Comparison of ENCODE assay signal across 16 mouse cellular contexts in the genomic region with DNA sequence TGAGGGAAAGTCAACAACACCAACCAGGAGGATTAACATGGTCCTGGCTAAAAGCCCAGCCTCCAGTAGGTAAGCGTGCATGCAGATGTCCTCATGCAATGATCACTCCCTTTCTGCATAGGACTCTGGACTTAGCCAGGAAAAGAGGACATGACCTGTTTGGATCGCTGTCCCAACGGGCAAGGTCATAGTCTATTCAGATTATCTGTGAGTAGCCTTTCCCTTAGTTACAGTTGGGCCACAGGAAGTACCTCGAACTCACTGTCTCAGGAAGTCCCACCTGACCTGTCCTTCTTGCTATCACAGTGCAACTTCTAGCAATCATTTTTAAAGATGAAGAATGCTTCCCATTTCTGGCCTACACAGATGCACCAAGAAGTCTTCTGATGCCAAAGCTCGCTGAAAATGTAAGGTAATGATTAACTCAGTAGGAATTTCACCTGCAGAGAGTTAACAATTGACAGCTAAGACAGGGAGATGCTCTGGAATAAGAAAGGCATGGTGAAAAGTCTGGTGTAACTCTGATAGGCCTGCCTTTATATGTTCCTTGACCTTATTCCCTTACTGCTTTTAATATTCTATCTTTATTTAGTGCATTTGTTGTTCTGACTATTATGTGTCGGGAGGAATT.
A peak's percentile ranks its signal among the peaks of the same experiment; 100 is the strongest.
DNase-seq lines count a peak whose midpoint lies in the region; ATAC-seq lines count a peak whose summit lies in the region.
"Had no signal": no experiment of that assay in that cellular context is flagged by ENCODE, and none has a peak within 500 bp of the region (broad histone marks: within the 10 kb centered on the region; RNA-seq: fewer than 3 reads in every experiment).

No protein-coding gene starts in this region.

- no peak overlapping the region for H3K27ac ChIP-seq in liver, embryonic 13.5 days
- H3K27ac ChIP-seq: hindbrain, postnatal 0 days; neural tube, embryonic 12.5 days had no signal

- 59% methylated on average over 6 of the region's 6 CpGs for WGBS in liver, embryonic 13.5 days (ENCODE audit: insufficient replicate concordance)

- H3K27me3 ChIP-seq in liver, embryonic 13.5 days: no peaks in the 10 kb centered on the region
- H3K27me3 ChIP-seq: neural tube, embryonic 12.5 days had no signal

- no peak overlapping the region for H3K4me3 ChIP-seq in liver, embryonic 13.5 days (replicated peaks)
- H3K4me3 ChIP-seq: erythroblast, embryonic 14.5 days; neural tube, embryonic 12.5 days had no signal

- H3K9ac ChIP-seq in liver, embryonic 13.5 days: no peak overlapping the region
- H3K9ac ChIP-seq: neural tube, embryonic 12.5 days had no signal

- peak; percentile 83 for ATAC-seq in liver, embryonic 13.5 days (ENCODE audit: low read depth)

- no peaks in the 10 kb centered on the region for H3K36me3 ChIP-seq in liver, embryonic 13.5 days
- H3K36me3 ChIP-seq: neural tube, embryonic 12.5 days had no signal

- no peaks in the 10 kb centered on the region for H3K9me3 ChIP-seq in liver, embryonic 13.5 days (replicated peaks)
- H3K9me3 ChIP-seq: neural tube, embryonic 12.5 days had no signal

- H3K4me1 ChIP-seq in liver, embryonic 13.5 days (replicated peaks): no peaks in the 10 kb centered on the region
- H3K4me1 ChIP-seq: neural tube, embryonic 12.5 days had no signal

- peak; percentile 0 to 2 for DNase-seq in cerebellum, postnatal 14 days
- no peak for DNase-seq in cerebellum, adult 9-11 months
- DNase-seq in kidney, postnatal 10 days: peak; percentile 26
- DNase-seq in liver, embryonic 13.5 days: no peak
- no peak for DNase-seq in heart, postnatal 14 days
- DNase-seq in adrenal gland, postnatal 25 days: no peak
- no peak for DNase-seq in B cell, adult 2 months
- no peak for DNase-seq in cerebellum, postnatal 25 days
- DNase-seq: gastrocnemius, postnatal 36 days; heart, postnatal 4 days; layer of hippocampus, postnatal 36 days; lung, adult 18-20 months; right cerebral cortex, postnatal 25 days had no signal

- no peak overlapping the region for H3K4me2 ChIP-seq in liver, embryonic 13.5 days
- H3K4me2 ChIP-seq: neural tube, embryonic 12.5 days had no signal

- intact Hi-C loops in heart, postnatal 14 days (cut with DNase I): no loop called here

Comparison
In these comparisons a context has a peak if more than half of its experiments do, and no peak if none do; other contexts are left out.
1. DNase-seq: peak in cerebellum, postnatal 14 days (2 of 2) and kidney, postnatal 10 days (single experiment); none in cerebellum, adult 9-11 months (single experiment), liver, embryonic 13.5 days (single experiment), heart, postnatal 14 days (0 of 2), adrenal gland, postnatal 25 days (single experiment), B cell, adult 2 months (0 of 2) and cerebellum, postnatal 25 days (0 of 2).